Mouse (Mus musculus): ENCODE measurements around the gene Snx29.

Gene Snx29

GRCm38 (mm10) chr16:11727331-11727730 is 404.6 kb downstream of the Snx29 start:
- in situ Hi-C loops (cut with MseI, MboI), result no loop called here

GRCm38 (mm10) chr16:11728131-11728530 is 405.4 kb downstream of the Snx29 start:
- in situ Hi-C loops (cut with MseI, MboI), result no loop called here

- in situ Hi-C loops (cut with MseI, MboI), result no loop called here
These were observed 405.9 kb downstream of the Snx29 start for GRCm38 (mm10) chr16:11728627-11729026.

- in situ Hi-C loops (cut with MseI, MboI), result no loop called here
These were observed 406.4 kb downstream of the Snx29 start for GRCm38 (mm10) chr16:11729111-11729510.

- in situ Hi-C loops (cut with MseI, MboI), result no loop called here
These were observed 407.1 kb downstream of the Snx29 start for GRCm38 (mm10) chr16:11729815-11730214.

GRCm38 (mm10) chr16:11731014-11731535 is 408.4 kb downstream of the Snx29 start:
- in situ Hi-C loops (cut with MseI, MboI), result no loop called here

GRCm38 (mm10) chr16:11738341-11738740 is 415.6 kb downstream of the Snx29 start:
- in situ Hi-C loops (cut with MseI, MboI), result no loop called here

- in situ Hi-C loops (cut with MseI, MboI), result no loop called here
These were observed 419.2 kb downstream of the Snx29 start for GRCm38 (mm10) chr16:11741951-11742350.

- in situ Hi-C loops (cut with MseI, MboI), result no loop called here
These were observed 419.6 kb downstream of the Snx29 start for GRCm38 (mm10) chr16:11742351-11742750.

- in situ Hi-C loops (cut with MseI, MboI), result no loop called here
These were observed 420.3 kb downstream of the Snx29 start for GRCm38 (mm10) chr16:11743013-11743412.

- in situ Hi-C loops (cut with MseI, MboI), result no loop called here
These were observed 421.0 kb downstream of the Snx29 start for GRCm38 (mm10) chr16:11743724-11744123.

GRCm38 (mm10) chr16:11746036-11746435 is 423.3 kb downstream of the Snx29 start:
- in situ Hi-C loops (cut with MseI, MboI), result no loop called here

- in situ Hi-C loops (cut with MseI, MboI), result no loop called here
These were observed 425.2 kb downstream of the Snx29 start for GRCm38 (mm10) chr16:11747867-11748266.

GRCm38 (mm10) chr16:11749111-11749510 is 426.4 kb downstream of the Snx29 start:
- in situ Hi-C loops (cut with MseI, MboI), result no loop called here

- in situ Hi-C loops (cut with MseI, MboI), result no loop called here
These were observed 427.9 kb downstream of the Snx29 start for GRCm38 (mm10) chr16:11750605-11751004.

GRCm38 (mm10) chr16:11752557-11752956 is 429.8 kb downstream of the Snx29 start:
- in situ Hi-C loops (cut with MseI, MboI), result no loop called here

- in situ Hi-C loops (cut with MseI, MboI), result no loop called here
These were observed 430.8 kb downstream of the Snx29 start for GRCm38 (mm10) chr16:11753466-11753865.

GRCm38 (mm10) chr16:11754136-11754535 is 431.4 kb downstream of the Snx29 start:
- in situ Hi-C loops (cut with MseI, MboI), result no loop called here

- in situ Hi-C loops (cut with MseI, MboI), result no loop called here
These were observed 432.8 kb downstream of the Snx29 start for GRCm38 (mm10) chr16:11755281-11756066.

GRCm38 (mm10) chr16:11756598-11757245 is 434.0 kb downstream of the Snx29 start:
- in situ Hi-C loops (cut with MseI, MboI), result no loop called here

GRCm38 (mm10) chr16:11757471-11757870 is 434.8 kb downstream of the Snx29 start:
- in situ Hi-C loops (cut with MseI, MboI), result no loop called here

GRCm38 (mm10) chr16:11757951-11758350 is 435.2 kb downstream of the Snx29 start:
- in situ Hi-C loops (cut with MseI, MboI), result no loop called here

GRCm38 (mm10) chr16:11772318-11772717 is 449.6 kb downstream of the Snx29 start:
- in situ Hi-C loops (cut with MseI, MboI), result no loop called here
